Mouse (Mus musculus) limb, embryonic 12.5 days (tissue): ENCODE data around the gene Polr2i. TPM values are rescaled to one million over a fixed set of nuclear protein-coding genes. Genes with fewer than 3 reads are reported as not detected.
"Not testable (repeated sequence)": the region's sequence is repeated elsewhere in the genome, so short reads cannot be mapped to it uniquely, and the experiment has no call there.

Experiments used
- ATAC-seq: fragments of 200-750 bp; cut with Nextera tagmentation; 2 replicates; pipeline ENCODE4 v1.8.0; 2017; ENCODE audit warnings: low read depth, moderate TSS enrichment; ENCODE audit not compliant: insufficient number of reproducible peaks, insufficient read depth, low FRiP score, low TSS enrichment
- H3K27ac ChIP-seq: fragments of 300-500 bp; sonication (generic); 2 replicates; pipeline ENCODE4 v1.5.1; 2016; ENCODE audit warnings: mild to moderate bottlenecking, moderate library complexity
- H3K27me3 ChIP-seq: fragments of 300-500 bp; sonication (generic); 2 replicates; pipeline ENCODE4 v1.6.1; 2016; ENCODE audit warnings: mild to moderate bottlenecking, moderate library complexity
- H3K36me3 ChIP-seq: fragments of 300-500 bp; sonication (generic); 2 replicates; pipeline ENCODE4 v1.6.1; 2016; ENCODE audit warnings: mild to moderate bottlenecking, moderate library complexity
- H3K4me1 ChIP-seq: fragments of 300-500 bp; sonication (generic); replicated peaks from 2 replicates; pipeline ENCODE4 v1.6.1; 2016
- H3K4me2 ChIP-seq: fragments of 300-500 bp; sonication (generic); 2 replicates; pipeline ENCODE4 v1.6.1; 2016; ENCODE audit warnings: mild to moderate bottlenecking, moderate library complexity
- H3K4me3 ChIP-seq: fragments of 300-500 bp; sonication (generic); replicated peaks from 2 replicates; pipeline ENCODE4 v1.5.1; 2016; ENCODE audit warnings: mild to moderate bottlenecking
- H3K9ac ChIP-seq: fragments of 300-500 bp; sonication (generic); replicated peaks from 2 replicates; pipeline ENCODE4 v1.6.1; 2016; ENCODE audit warnings: mild to moderate bottlenecking, moderate library complexity
- H3K9me3 ChIP-seq: fragments of 300-500 bp; sonication (generic); 2 replicates; pipeline ENCODE4 v1.6.1; 2016; ENCODE audit warnings: mild to moderate bottlenecking, moderate library complexity
- WGBS: fragments of 180-500 bp; shearing (Covaris S2); methylation state at CpG from one replicate; pipeline ENCODE4 v1.1.7; 2016; 5-methylcytosine and 5-hydroxymethylcytosine counted together
- polyA plus RNA-seq: library from polyadenylated mRNA; unstranded; fragments of >200 nt; fragmentation: Nextera tagmentation; extraction: Ambion mirVana; gene quantifications from 2 replicates; pipeline ENCODE4 v1.2.1, GENCODE M21; 2016

Gene Polr2i
- polyA plus RNA-seq, 1 experiment from 2014 or later, result 182 TPM

DNA sequence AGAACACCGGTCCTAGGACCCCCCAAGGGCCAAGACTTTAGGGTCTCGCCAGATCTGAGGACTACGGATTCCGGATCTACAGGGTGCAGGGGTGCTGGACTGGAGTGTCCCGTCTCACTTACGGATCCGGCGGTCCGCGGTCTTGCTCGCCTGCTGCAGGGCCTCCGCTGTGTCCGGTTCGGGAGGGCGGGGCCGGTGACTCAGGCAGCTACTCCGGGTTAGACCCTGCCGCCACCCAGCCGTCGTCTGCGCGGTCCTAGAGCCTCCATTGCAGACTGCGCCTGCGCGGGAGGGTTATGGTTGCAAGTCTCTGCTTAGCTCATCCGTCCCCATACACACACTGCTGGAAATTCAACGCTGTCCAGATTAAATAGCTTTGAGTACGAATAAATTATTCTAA is 36.9 kb upstream of the Polr2i start:
- H3K9me3 ChIP-seq, result no peaks in the 10 kb centered on the region
- H3K4me2 ChIP-seq, result peak overlapping the region; percentile 85
- peak; percentile 82 for ATAC-seq
- H3K4me3 ChIP-seq, result peak overlapping the region; percentile 74
- H3K27me3 ChIP-seq, result no peaks in the 10 kb centered on the region
- H3K9ac ChIP-seq, result peak overlapping the region; percentile 76
- H3K27ac ChIP-seq, result peak overlapping the region; percentile 87
- WGBS, result under 1% methylated on average over 28 of the region's 28 CpGs
- peaks cover 24% of the 10 kb centered on the region for H3K4me1 ChIP-seq
- H3K36me3 ChIP-seq, result peaks cover 28% of the 10 kb centered on the region

DNA sequence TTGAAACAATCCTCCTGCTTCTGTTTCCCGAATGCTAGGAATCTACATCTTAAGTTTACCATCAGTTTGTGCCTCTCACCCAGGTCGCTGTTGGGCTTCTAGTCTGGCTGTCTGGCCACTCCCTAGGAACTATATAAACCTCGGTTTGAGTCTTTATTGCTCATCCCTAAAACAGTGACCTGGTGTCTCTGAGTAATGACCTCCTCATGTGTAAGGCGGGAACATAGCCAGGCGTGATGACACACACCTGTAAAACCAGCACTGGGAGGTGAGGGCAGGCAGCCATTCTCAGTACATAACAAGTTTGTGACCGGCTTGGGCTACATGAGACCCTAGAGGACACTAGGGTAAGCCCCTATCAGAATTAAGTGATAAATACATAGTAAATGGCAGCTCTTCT is 36.3 kb upstream of the Polr2i start:
- no peak for ATAC-seq
- WGBS, result 60% methylated on average over 6 of the region's 6 CpGs
- H3K9ac ChIP-seq, result no peak overlapping the region
- H3K27me3 ChIP-seq, result no peaks in the 10 kb centered on the region
- H3K9me3 ChIP-seq, result no peaks in the 10 kb centered on the region
- H3K4me2 ChIP-seq, result peak overlapping the region; percentile 85
- peak overlapping the region; percentile 74; the same call in 1 of the 2 replicates for H3K4me3 ChIP-seq
- peaks cover 23% of the 10 kb centered on the region for H3K36me3 ChIP-seq
- H3K27ac ChIP-seq, result no peak overlapping the region
- peaks cover 29% of the 10 kb centered on the region for H3K4me1 ChIP-seq

DNA sequence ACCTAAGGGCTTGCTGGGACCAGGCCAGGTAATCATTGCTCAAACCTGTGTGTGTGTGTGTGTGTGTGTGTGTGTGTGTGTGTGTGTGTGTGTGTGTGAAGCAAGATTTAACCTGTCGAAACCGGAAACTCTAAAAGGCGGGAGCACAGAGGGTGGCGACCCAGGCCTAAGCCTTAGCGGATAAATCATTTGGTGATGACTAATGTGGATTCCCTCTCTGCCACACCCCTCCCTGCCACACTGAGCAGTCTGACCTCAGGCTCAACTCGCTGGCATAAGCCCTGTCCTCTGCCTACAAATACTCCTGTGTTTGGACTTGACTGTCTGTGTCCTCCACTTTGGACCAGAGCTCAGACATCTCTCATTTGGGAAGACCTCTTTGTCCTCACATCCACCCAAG is 35.6 kb upstream of the Polr2i start:
- Histone ChIP-seq H3K27ac (no peak overlapping the region), H3K4me2 (no peak overlapping the region), H3K4me3 (no peak overlapping the region), H3K9me3 (no peaks in the 10 kb centered on the region), H3K27me3 (no peaks in the 10 kb centered on the region), H3K4me1 (peaks cover 31% of the 10 kb centered on the region), H3K9ac (no peak overlapping the region), H3K36me3 (peaks cover 16% of the 10 kb centered on the region)
- no peak for ATAC-seq
- WGBS, result 79% methylated on average over 2 of the region's 6 CpGs

DNA sequence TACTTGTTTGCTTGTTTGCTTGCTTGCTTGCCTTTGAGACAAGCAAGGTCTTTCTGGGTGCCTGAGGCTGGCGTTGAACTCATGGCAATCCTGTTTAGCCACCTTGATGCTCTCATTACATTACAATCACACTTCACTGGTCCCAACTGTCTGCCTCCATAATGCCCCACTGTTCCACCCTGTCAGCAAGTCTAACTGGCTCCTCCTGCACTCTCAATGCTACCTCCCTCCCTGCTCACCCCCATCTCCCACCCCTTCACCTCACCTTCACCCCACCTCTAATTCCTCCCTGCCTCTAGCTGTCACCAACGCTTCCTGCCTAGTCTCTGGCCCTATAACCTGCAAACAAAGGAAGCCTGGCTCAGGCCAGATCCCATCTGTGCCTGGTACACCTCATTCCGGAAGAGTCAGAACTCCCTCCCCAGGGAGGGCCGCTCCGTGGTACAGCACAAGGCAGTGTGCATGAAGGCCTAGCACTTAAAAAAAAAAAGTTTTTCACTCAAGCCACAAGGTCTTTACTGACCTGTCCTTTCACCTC is 34.1 kb upstream of the Polr2i start:
- H3K9me3 ChIP-seq, result no peaks in the 10 kb centered on the region
- 0 out of 2 replicates have a peak overlapping the region, but pooled peaks have one; percentile 42 for H3K27ac ChIP-seq
- no peak for ATAC-seq
- peaks cover under 1% of the 10 kb centered on the region; the same call in 1 of the 2 replicates for H3K36me3 ChIP-seq
- no peaks in the 10 kb centered on the region for H3K27me3 ChIP-seq
- peaks cover 28% of the 10 kb centered on the region for H3K4me1 ChIP-seq
- WGBS, result 65% methylated on average over 5 of the region's 5 CpGs
- no peak overlapping the region for H3K9ac ChIP-seq
- H3K4me3 ChIP-seq, result no peak overlapping the region
- no peak overlapping the region for H3K4me2 ChIP-seq

DNA sequence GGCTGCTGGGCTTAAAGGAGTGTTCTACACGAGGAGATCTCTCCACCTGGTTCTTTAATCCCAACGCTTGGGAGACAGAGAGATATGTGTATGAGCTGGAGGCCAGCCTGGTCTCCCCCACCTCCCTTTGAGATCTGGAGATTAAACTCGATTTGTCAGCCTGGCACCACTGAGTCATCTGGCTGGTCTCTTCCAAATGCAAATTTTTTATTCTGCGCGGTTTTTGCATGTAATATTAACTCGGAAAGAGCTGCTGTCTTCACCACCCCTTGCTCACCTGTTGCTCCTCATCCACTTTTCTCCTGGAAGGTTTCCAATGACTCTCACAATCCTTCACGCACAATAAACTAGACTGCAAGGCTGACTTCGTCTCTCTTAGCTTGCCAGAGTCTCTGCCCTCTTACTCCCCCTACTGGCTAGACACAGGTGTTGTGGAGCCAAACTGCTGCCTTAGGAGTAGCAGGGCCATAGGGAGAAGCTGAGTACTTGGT is 33.2 kb upstream of the Polr2i start, which contains the start of gene Capns1:
Gene Capns1 (minus strand): TSS at position 331 of the 491 bp plus-strand sequence.
- ATAC-seq, result no peak
- H3K27me3 ChIP-seq, result no peaks in the 10 kb centered on the region
- WGBS, result 12% methylated on average over 8 of the region's 8 CpGs
- H3K4me2 ChIP-seq, result peak within 1 kb of the TSS; percentile 29
- H3K4me1 ChIP-seq, result peaks cover 19% of the 10 kb centered on the region
- peak within 1 kb of the TSS; percentile 6; the same call in 1 of the 2 replicates for H3K4me3 ChIP-seq
- peak within 1 kb of the TSS; percentile 62; the same call in 1 of the 2 replicates for H3K27ac ChIP-seq
- H3K9me3 ChIP-seq, result no peaks in the 10 kb centered on the region
- H3K36me3 ChIP-seq, result no peaks in the 10 kb centered on the region
- H3K9ac ChIP-seq, result 0 out of 2 replicates have a peak within 1 kb of the TSS, but pooled peaks have one; percentile 6

DNA sequence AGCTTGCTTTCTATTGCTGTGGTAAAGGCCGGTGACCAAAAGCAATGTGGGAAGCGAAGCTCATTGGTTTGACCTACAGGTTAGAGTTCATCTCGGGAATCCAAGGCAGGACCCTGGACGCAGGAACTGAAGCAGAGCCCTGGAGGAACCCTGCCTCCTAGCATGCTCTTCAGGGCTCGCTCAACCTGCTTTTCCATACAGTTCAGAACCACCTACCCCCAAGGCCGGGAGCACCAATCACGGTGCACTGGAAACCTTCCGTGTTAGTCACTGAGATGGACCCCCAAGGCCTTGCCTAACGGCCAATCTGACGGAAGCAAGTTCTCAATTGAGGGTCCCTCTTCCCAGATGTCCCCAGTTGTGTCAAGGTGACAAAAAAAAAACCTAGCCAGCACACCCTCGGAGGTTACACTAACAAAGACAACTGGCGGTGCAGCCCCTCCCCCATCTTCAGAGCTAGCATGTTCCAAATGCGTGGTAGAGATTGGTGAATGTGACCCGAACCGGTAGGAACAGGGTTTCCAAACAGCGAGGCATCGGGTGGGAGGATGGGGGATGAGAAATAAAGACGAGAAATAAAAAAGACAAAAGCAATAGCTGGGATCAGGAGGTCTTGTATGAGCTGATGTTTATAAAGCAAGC is 32.1 kb upstream of the Polr2i start:
- ATAC-seq, result no peak
- H3K27ac ChIP-seq, result no peak overlapping the region
- H3K4me1 ChIP-seq, result peaks cover 21% of the 10 kb centered on the region
- H3K9ac ChIP-seq, result no peak overlapping the region
- H3K4me3 ChIP-seq, result no peak overlapping the region
- no peaks in the 10 kb centered on the region for H3K9me3 ChIP-seq
- H3K27me3 ChIP-seq, result no peaks in the 10 kb centered on the region
- WGBS, result 74% methylated on average over 18 of the region's 18 CpGs
- no peaks in the 10 kb centered on the region for H3K36me3 ChIP-seq
- H3K4me2 ChIP-seq, result no peak overlapping the region

DNA sequence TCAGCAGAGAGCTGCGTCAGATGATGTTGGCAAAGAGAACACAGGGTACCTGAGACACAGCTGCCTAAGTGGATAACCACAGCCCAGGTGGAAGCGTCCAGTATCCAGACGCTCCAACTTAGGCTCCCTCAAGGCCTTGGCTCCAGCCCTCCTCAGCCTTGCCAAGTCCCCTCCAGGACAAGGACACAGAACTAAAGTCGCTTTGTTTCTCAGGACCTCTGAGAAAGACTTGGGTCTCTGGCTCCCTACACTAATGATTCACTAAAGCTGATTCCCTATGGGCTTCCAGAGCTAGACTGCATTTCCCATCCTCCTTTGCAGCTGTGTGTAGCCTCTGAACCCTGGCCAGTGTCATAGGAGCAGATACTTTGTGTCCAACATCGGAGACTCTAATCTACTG is 31.5 kb upstream of the Polr2i start:
- H3K27me3 ChIP-seq, result no peaks in the 10 kb centered on the region
- H3K36me3 ChIP-seq, result no peaks in the 10 kb centered on the region
- no peak overlapping the region for H3K27ac ChIP-seq
- no peak overlapping the region for H3K4me2 ChIP-seq
- whole genome bisulfite sequencing, result 83% methylated on average over 5 of the region's 5 CpGs
- no peak overlapping the region for H3K9ac ChIP-seq
- no peak overlapping the region for H3K4me3 ChIP-seq
- H3K9me3 ChIP-seq, result no peaks in the 10 kb centered on the region
- no peak for ATAC-seq
- peaks cover 18% of the 10 kb centered on the region for H3K4me1 ChIP-seq

DNA sequence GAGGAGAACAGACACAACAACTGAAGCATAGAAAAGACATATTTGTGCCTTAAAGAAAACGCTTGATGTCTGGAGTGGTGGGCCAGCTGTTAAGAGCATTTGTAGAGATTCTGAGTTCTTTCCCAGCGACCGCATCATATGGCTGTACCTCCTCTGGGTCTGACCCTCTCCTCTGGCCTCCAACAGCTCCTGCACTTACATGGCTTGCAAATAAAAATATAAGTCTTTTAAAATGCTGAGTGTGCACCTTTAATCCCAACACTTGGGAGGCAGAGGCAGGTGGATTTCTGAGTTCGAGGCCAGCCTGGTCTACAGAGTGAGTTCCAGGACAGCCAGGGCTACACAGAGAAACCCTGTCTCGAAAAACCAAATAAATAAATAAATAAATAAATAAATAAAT is 31.1 kb upstream of the Polr2i start:
- H3K4me3 ChIP-seq, H3K27me3 ChIP-seq, H3K9ac ChIP-seq, H3K9me3 ChIP-seq, H3K27ac ChIP-seq, H3K36me3 ChIP-seq, ATAC-seq, H3K4me2 ChIP-seq: not testable (repeated sequence)
- 85% methylated on average over 5 of the region's 5 CpGs for WGBS
- peaks cover 14% of the 10 kb centered on the region for H3K4me1 ChIP-seq

DNA sequence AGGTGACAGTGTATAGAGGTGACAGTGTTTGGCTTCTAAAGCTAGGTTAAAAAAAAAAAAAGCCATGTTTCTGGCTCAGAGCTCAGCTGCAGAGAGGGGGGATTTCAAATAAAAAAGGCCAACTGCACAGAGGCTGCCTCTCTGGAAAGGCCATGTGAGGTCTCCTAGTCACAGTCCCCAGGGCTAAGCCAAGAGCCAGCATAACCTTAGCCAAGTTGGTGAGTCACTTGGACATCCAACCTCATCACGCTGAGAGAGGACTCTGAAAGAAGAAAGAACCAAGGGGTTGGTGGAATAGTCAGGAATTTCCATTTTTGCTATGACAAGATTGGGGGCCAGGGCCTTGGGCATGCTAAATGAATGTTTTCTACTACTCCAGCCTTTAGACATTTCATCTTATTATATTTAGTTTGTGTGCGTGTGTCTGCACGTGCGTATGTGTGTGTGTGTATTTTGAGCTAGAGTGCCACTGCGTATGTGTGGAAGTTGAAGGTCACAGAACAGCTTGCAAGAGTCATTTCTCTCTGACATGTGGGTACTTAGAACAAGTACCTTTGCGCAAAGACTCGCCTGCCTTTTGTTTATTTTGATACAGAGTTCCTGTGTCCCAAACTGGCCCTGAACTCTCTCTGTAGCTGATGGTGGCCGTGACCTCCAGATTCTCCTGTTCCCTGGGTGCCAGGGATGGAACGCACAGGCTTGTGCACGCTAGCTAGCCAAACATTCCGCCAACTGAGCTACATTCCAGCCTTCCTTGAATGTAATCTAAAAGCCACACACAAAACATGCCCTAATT is 28.7 kb upstream of the Polr2i start:
- no peak overlapping the region for H3K27ac ChIP-seq
- WGBS, result 89% methylated on average over 11 of the region's 11 CpGs

DNA sequence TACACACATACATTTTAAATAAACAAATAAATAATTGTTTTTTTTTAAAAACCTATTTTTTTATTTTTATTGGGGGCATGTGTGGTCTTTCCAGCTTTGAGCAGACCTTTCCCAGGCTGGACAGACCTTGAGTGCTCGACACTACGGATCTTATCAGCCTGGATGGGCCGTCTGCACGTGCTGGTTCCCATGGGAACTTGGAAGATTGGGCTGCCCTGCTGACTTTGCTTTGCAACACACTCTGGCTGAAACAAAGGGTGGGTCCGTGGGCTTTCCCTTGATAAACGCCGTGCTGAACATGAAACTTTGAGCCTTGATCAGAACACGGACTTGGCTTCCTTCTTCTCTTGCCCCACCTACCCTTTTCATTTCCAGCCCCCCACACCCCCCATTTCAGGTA is 27.4 kb upstream of the Polr2i start:
- peaks cover 11% of the 10 kb centered on the region for H3K4me1 ChIP-seq
- H3K27ac ChIP-seq, result no peak overlapping the region
- H3K9me3 ChIP-seq, result no peaks in the 10 kb centered on the region
- no peaks in the 10 kb centered on the region for H3K36me3 ChIP-seq
- no peak for ATAC-seq
- 64% methylated on average over 8 of the region's 8 CpGs for WGBS
- no peaks in the 10 kb centered on the region for H3K27me3 ChIP-seq
- H3K4me2 ChIP-seq, result no peak overlapping the region
- H3K9ac ChIP-seq, result no peak overlapping the region
- H3K4me3 ChIP-seq, result no peak overlapping the region

More for the DNA sequence above, 28.7 kb upstream of the Polr2i start:
- H3K9me3 ChIP-seq, result no peaks in the 10 kb centered on the region
- no peak for ATAC-seq
- H3K36me3 ChIP-seq, result no peaks in the 10 kb centered on the region
- H3K27me3 ChIP-seq, result no peaks in the 10 kb centered on the region
- peaks cover 14% of the 10 kb centered on the region for H3K4me1 ChIP-seq
- no peak overlapping the region for H3K4me2 ChIP-seq
- H3K4me3 ChIP-seq, result no peak overlapping the region
- H3K9ac ChIP-seq, result no peak overlapping the region

DNA sequence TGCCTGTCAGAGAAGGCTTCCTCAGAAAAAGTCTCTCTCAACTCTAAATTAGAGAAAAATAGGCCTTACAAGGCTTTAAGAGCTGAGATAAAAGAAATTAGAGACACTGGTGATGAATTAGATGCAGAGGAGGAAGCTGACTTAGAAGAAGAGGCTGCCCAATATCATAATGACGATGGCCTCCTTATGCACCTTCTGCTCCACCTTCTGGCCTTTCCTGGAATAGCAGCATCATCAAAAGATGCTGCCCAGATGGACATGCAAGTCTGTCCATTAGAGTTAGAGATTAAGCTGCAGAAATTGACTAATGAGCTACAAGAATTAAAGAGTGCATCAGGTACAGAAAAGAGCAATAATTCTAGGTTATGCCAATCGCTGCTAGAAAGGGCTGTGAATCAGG is 26.4 kb upstream of the Polr2i start:
- peaks cover 7% of the 10 kb centered on the region; the same call in 1 of the 2 replicates for H3K4me1 ChIP-seq
- 5% methylated on average over 2 of the region's 2 CpGs for WGBS
- H3K27me3 ChIP-seq, result no peaks in the 10 kb centered on the region
- no peak overlapping the region for H3K27ac ChIP-seq
- no peak overlapping the region for H3K4me3 ChIP-seq
- H3K36me3 ChIP-seq, result no peaks in the 10 kb centered on the region
- no peak overlapping the region for H3K9ac ChIP-seq
- H3K9me3 ChIP-seq, result no peaks in the 10 kb centered on the region
- ATAC-seq, result no peak
- H3K4me2 ChIP-seq, result no peak overlapping the region
